Mouse (Mus musculus) stomach, postnatal 0 days (tissue): ENCODE results near the gene Nup54. TPM values are rescaled to one million over a fixed set of nuclear protein-coding genes. Genes with fewer than 3 reads are reported as not detected.

ENCODE experiments used
- ATAC-seq: fragments of 200-750 bp; cut with Nextera tagmentation; 2 replicates; pipeline ENCODE4 v1.8.0; 2017; ENCODE audit not compliant: low FRiP score, low TSS enrichment
- DNase-seq: peaks from one replicate; pipeline ENCODE4 v3.0.0-alpha.2; 2016; ENCODE audit warnings: low spot score
- H3K27ac ChIP-seq: fragments of 300-500 bp; sonication (generic); replicated peaks from 2 replicates; pipeline ENCODE4 v1.5.1; 2014; ENCODE audit warnings: mild to moderate bottlenecking, control low read depth
- H3K27me3 ChIP-seq: fragments of 300-500 bp; sonication (generic); 2 replicates; pipeline ENCODE4 v1.6.1; 2014; ENCODE audit warnings: low read length; ENCODE audit not compliant: control insufficient read depth, insufficient read depth
- H3K36me3 ChIP-seq: fragments of 300-500 bp; sonication (generic); 2 replicates; pipeline ENCODE4 v1.6.1; 2014; ENCODE audit warnings: low read length, mixed read lengths; ENCODE audit not compliant: control insufficient read depth, insufficient read depth
- H3K4me1 ChIP-seq: fragments of 300-500 bp; sonication (generic); replicated peaks from 2 replicates; pipeline ENCODE4 v1.6.1; 2014; ENCODE audit warnings: antibody characterized with exemption; ENCODE audit not compliant: control insufficient read depth, insufficient read depth
- H3K4me2 ChIP-seq: fragments of 300-500 bp; sonication (generic); replicated peaks from 2 replicates; pipeline ENCODE4 v1.6.1; 2014; ENCODE audit warnings: low read depth, mild to moderate bottlenecking, control low read depth, moderate library complexity
- H3K4me3 ChIP-seq: fragments of 300-500 bp; sonication (generic); 2 replicates; pipeline ENCODE4 v1.5.1; 2014; ENCODE audit warnings: low read depth, low read length, control low read depth
- H3K9ac ChIP-seq: fragments of 300-500 bp; sonication (generic); 2 replicates; pipeline ENCODE4 v1.6.1; 2014; ENCODE audit warnings: mild to moderate bottlenecking, low read length, control low read depth, mixed read lengths
- H3K9me3 ChIP-seq: fragments of 300-500 bp; sonication (generic); 2 replicates; pipeline ENCODE4 v1.6.1; 2016; ENCODE audit warnings: low read length; ENCODE audit not compliant: control insufficient read depth
- CTCF ChIP-seq: IDR thresholded peaks from 2 replicates; pipeline ENCODE4 v1.5.1; 2016; ENCODE audit warnings: antibody characterized with exemption, low read depth, mild to moderate bottlenecking, moderate library complexity
- EP300 ChIP-seq: optimal IDR thresholded peaks from 2 replicates; pipeline ENCODE3; 2016; ENCODE audit warnings: antibody characterized with exemption
- WGBS: fragments of 180-500 bp; shearing (Covaris S2); extraction: QIAGEN DNeasy Blood & Tissue Kit; methylation state at CpG from one replicate; pipeline ENCODE4 v1.1.7; 2014; 5-methylcytosine and 5-hydroxymethylcytosine counted together
- polyA plus RNA-seq: library from polyadenylated mRNA; unstranded; fragments of >200 nt; fragmentation: Nextera tagmentation; extraction: Ambion mirVana; gene quantifications from 2 replicates; pipeline ENCODE4 v1.2.1, GENCODE M21; 2015

Nup54 gene
- polyA plus RNA-seq, 1 experiment from 2014 or later, result 21.4 TPM

DNA sequence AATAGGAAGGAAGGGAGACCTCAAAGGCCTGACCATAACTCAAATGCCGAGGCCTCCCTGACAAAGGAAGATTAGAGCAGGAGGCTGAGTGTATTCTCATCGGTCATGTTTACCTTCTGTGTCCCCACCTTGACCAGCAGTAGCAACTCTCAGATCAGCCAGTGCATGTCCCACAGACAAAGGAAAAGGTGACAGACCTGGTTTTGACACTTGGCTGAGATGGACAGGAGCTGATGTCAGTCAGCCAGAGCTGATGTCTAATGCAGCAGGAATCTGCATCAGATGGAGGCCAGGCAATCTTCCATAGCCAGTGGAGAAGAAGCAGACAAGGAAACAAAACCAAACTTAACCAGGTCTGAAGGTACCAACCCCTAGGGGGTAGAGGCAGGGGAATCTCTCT, 62.4 kb downstream of the Nup54 start:
- H3K4me1 ChIP-seq, result no peaks in the 10 kb centered on the region; the same call in 1 of the 2 replicates
- no peak overlapping the region for H3K9ac ChIP-seq
- 9% methylated on average over 2 of the region's 2 CpGs for WGBS
- TF ChIP-seq CTCF (no peak), EP300 (no peak)
- no peak overlapping the region for H3K4me3 ChIP-seq
- H3K27me3 ChIP-seq, result no peaks in the 10 kb centered on the region
- no peak for DNase-seq
- H3K9me3 ChIP-seq, result no peaks in the 10 kb centered on the region
- no peak overlapping the region for H3K4me2 ChIP-seq
- H3K36me3 ChIP-seq, result no peaks in the 10 kb centered on the region
- no peak overlapping the region for H3K27ac ChIP-seq
- no peak for ATAC-seq

DNA sequence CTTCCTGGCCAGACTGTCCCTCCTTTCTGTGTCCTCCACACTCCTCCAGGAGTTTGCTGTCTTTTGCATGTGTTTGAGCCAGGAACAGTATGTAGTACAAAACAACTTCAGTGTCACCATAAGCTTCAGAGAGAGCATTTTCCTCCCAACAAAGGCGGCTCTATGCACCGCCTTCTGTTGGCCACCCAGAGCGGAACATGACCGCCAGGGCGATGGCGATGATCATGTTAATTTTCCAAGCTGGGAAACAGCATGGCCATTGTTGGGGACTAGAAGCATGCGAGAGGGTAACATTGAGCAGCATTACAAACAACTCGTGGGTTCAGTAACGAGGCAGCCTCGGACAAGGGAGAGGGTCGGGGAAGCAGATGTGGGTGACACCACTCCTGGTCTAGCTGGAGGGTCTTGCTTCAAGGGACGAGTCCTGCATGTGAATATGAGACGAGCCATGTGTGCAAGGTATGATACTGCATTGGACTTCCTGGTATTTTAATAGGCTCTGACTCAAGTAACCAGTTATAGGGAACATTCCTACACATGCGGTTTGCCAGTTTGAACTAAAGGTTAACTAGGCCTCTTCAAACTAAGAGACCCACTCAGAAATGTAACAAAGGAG, 63.5 kb downstream of the Nup54 start:
- H3K9ac ChIP-seq, result no peak overlapping the region
- WGBS, result 85% methylated on average over 14 of the region's 14 CpGs
- H3K27me3 ChIP-seq, result no peaks in the 10 kb centered on the region
- no peak overlapping the region; the same call in 1 of the 2 replicates for H3K27ac ChIP-seq
- no peak overlapping the region for H3K4me2 ChIP-seq
- H3K4me3 ChIP-seq, result no peak overlapping the region
- H3K4me1 ChIP-seq, result no peaks in the 10 kb centered on the region
- H3K9me3 ChIP-seq, result no peaks in the 10 kb centered on the region
- ATAC-seq (no peak), DNase-seq (no peak)
- H3K36me3 ChIP-seq, result no peaks in the 10 kb centered on the region
- TF ChIP-seq CTCF (no peak), EP300 (no peak)

DNA sequence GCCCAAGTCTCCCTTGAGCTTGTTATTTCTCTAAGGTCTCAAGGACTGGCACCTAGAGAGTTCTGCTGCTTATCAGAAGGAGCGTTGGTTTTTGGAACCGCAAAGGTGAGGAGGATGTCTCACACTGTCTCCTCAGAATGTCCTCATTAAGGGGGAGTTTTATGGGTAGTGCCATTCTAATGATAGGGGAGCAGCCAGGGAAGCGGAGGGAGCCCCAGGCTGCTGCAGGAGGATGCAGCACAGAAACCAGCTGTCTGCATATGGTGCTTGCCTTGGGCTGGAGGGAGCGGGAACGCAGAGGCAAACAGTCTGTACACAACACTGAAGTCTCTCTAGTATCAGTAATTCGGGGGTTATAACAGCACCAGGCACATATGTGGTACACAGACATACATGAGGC, 64.1 kb downstream of the Nup54 start:
- no peak for ATAC-seq
- DNase-seq, result no peak
- no peak overlapping the region for H3K9ac ChIP-seq
- no peak overlapping the region for H3K4me3 ChIP-seq
- H3K27me3 ChIP-seq, result no peaks in the 10 kb centered on the region
- no peak overlapping the region; the same call in 1 of the 2 replicates for H3K27ac ChIP-seq
- no peaks in the 10 kb centered on the region for H3K4me1 ChIP-seq
- H3K4me2 ChIP-seq, result no peak overlapping the region
- no peaks in the 10 kb centered on the region for H3K9me3 ChIP-seq
- 72% methylated on average over 6 of the region's 6 CpGs for WGBS
- TF ChIP-seq CTCF, result no peak
- TF ChIP-seq EP300, result no peak
- no peaks in the 10 kb centered on the region for H3K36me3 ChIP-seq

DNA sequence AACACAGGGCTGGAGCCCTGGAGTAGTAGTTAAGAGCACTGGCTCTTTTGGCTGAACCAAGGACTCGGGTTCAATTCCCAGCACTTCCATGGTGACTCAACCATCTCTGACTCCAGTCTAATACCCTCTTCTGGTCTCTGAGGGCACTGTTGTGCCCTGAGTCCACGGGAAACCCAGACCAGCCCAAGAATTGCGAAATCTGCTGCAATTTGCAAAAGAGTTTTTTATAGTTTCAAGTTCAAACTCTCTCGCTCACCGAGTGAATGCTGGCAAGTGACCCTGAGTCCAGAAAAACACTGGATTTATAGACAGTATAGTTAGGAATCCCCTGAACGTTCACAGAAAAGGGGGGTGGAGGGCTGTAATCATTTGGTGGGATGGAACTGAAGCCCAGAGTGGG, 64.6 kb downstream of the Nup54 start:
- H3K36me3 ChIP-seq, result no peaks in the 10 kb centered on the region
- WGBS, result 58% methylated on average over 6 of the region's 6 CpGs
- ATAC-seq, result no peak

DNA sequence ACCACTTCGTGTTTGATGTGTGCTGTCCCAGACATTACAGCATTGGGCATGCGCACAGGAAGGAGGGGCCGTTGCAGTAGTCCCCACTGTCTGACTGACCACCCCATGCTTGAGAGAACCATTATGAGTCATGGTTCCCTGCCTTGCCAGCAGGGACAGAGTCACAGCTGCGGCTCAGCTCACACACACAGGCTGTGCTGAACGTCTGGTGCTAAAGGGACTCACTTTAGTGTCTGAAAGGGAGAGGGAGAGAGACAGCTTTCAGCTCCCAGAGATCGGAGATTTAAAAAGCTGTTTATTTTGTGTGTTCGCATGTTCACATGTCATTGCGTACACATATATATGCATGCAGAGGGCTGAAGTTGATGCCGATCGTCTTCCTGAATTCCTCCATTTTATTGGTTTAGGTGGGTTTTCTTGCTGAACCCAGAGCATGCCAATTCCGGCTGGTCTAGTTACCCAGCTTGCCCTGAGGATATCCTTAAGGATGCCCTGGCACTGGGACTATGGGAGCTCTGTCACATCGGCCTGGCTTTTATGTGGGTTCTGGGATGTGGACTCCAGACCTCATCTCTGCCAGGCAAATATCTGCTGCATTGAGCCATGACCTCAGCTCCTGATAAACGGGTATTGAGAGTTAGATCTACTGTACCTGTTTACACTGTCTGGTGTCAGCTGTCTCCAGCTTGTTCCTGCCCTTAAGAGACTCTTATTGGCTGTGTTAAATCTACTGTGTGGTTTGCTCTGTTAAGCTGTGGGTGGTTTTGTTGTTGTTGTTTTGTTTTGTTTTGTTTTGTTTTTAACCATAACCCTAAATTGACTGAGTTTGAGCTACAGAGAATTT, 65.6 kb downstream of the Nup54 start:
- WGBS, result 58% methylated on average over 13 of the region's 13 CpGs

More for the DNA sequence above, 64.6 kb downstream of the Nup54 start:
- Histone ChIP-seq H3K27me3 (no peaks in the 10 kb centered on the region), H3K9me3 (no peaks in the 10 kb centered on the region), H3K4me2 (no peak overlapping the region), H3K4me3 (no peak overlapping the region), H3K9ac (no peak overlapping the region), H3K4me1 (no peaks in the 10 kb centered on the region), H3K27ac (no peak overlapping the region)
- no peak for DNase-seq
- TF ChIP-seq CTCF (no peak), EP300 (no peak)

DNA sequence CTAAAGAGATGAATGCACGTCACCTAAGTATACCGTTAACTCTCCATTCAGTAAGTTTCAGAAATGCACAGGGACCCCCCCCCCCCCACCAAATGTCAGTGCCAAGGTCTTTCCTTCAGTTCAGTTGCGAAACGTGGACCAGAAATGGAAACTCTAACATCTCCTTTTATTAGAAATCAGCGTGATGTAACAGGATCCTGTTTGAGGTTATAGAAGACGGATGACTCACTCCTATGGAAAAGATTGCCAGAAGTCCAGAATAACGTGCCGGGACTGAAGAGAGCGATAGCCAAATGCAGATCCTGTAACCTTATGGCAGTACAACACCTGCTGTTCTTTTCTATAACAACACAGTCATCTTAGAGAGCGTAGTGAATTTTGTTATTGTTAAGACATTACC, 66.6 kb downstream of the Nup54 start:
- no peak overlapping the region; the same call in 1 of the 2 replicates for H3K27ac ChIP-seq
- no peaks in the 10 kb centered on the region for H3K4me1 ChIP-seq
- H3K36me3 ChIP-seq, result no peaks in the 10 kb centered on the region
- TF ChIP-seq EP300, result no peak
- TF ChIP-seq CTCF, result no peak
- no peak overlapping the region for H3K4me2 ChIP-seq
- H3K27me3 ChIP-seq, result no peaks in the 10 kb centered on the region
- no peak overlapping the region for H3K4me3 ChIP-seq
- ATAC-seq, result no peak
- no peak for DNase-seq
- H3K9me3 ChIP-seq, result no peaks in the 10 kb centered on the region
- H3K9ac ChIP-seq, result no peak overlapping the region
- 34% methylated on average over 10 of the region's 10 CpGs for WGBS

More for the DNA sequence above, 65.6 kb downstream of the Nup54 start:
- no peak overlapping the region for H3K9ac ChIP-seq
- DNase-seq (no peak), ATAC-seq (peak; percentile 86)
- TF ChIP-seq EP300 (no peak), CTCF (peak; percentile 32; the same call in 1 of the 2 replicates)
- no peaks in the 10 kb centered on the region for H3K27me3 ChIP-seq
- H3K4me2 ChIP-seq, result no peak overlapping the region; the same call in 1 of the 2 replicates
- H3K4me1 ChIP-seq, result no peaks in the 10 kb centered on the region
- H3K36me3 ChIP-seq, result no peaks in the 10 kb centered on the region
- no peaks in the 10 kb centered on the region for H3K9me3 ChIP-seq
- H3K4me3 ChIP-seq, result no peak overlapping the region
- H3K27ac ChIP-seq, result no peak overlapping the region
